In genomic region chr17:27790976-27791375, GRCm38 (mm10) we compare ENCODE assay signal across 11 mouse cellular contexts.
"Had no signal": no experiment of that assay in that cellular context is flagged by ENCODE, and none has a peak within 500 bp of the region (broad histone marks: within the 10 kb centered on the region; RNA-seq: fewer than 3 reads in every experiment).

No protein-coding gene starts in this region.

- H3K27ac ChIP-seq: limb, embryonic 10.5 days; liver, embryonic 14.5 days; midbrain, embryonic 10.5 days; neural tube, embryonic 15.5 days had no signal

- H3K4me3 ChIP-seq: limb, embryonic 10.5 days; midbrain, embryonic 10.5 days; myocyte; neural tube, embryonic 15.5 days had no signal

- ATAC-seq: lung, postnatal 0 days had no signal

- H3K4me1 ChIP-seq: midbrain, embryonic 10.5 days had no signal

- H3K9ac ChIP-seq: liver, embryonic 14.5 days; neural tube, embryonic 15.5 days had no signal

- H3K9me3 ChIP-seq: limb, embryonic 10.5 days; midbrain, embryonic 10.5 days; neural tube, embryonic 15.5 days had no signal

- H3K27me3 ChIP-seq: neural tube, embryonic 15.5 days had no signal

- DNase-seq: lung, adult 2 months; lung, postnatal 36 days; midbrain, embryonic 14.5 days; right cerebral cortex, postnatal 14 days; thymus, postnatal 14 days had no signal

- H3K4me2 ChIP-seq: neural tube, embryonic 15.5 days had no signal
